Mouse (Mus musculus): Measurements from ENCODE around the gene Spcs1. TPM values are rescaled to one million over a fixed set of nuclear protein-coding genes. Genes with fewer than 3 reads are reported as not detected.

The Spcs1 gene
- polyA plus RNA-seq (2015; fragmentation: Nextera tagmentation; extraction: Ambion mirVana) = 310 and 368 TPM in 2 replicates

- H3K27me3 ChIP-seq = no peaks in the 10 kb centered on the region
- H3K27ac ChIP-seq = peak within 1 kb of the TSS; percentile 93
- ATAC-seq (replicated peaks; ENCODE audit: insufficient number of reproducible peaks, insufficient read depth, low FRiP score, low read depth) = peak; percentile 90
- peaks cover 16% of the 10 kb centered on the region for H3K4me1 ChIP-seq (replicated peaks)
- peak within 1 kb of the TSS; percentile 95 for H3K4me3 ChIP-seq
- WGBS = under 1% methylated on average over 84 of the region's 84 CpGs
- H3K4me2 ChIP-seq = peak within 1 kb of the TSS; percentile 74
- peaks cover 7% of the 10 kb centered on the region; the same call in 1 of the 2 replicates for H3K36me3 ChIP-seq
- H3K9ac ChIP-seq = peak within 1 kb of the TSS; percentile 94
- H3K9me3 ChIP-seq (replicated peaks) = no peaks in the 10 kb centered on the region
These were observed at the start of gene Spcs1, which contains the start of gene Glt8d1 for GRCm38 (mm10) chr14:31001307-31002205. TSS of gene Spcs1 (minus strand) at chr14:31001672. TSS of gene Glt8d1 (plus strand) at chr14:31001400.

GRCm38 (mm10) chr14:31045817-31046216 lies 44.3 kb upstream of the Spcs1 start:
- H3K9ac ChIP-seq = no peak overlapping the region
- H3K36me3 ChIP-seq = peaks cover 70% of the 10 kb centered on the region
- ATAC-seq (replicated peaks; ENCODE audit: insufficient number of reproducible peaks, insufficient read depth, low FRiP score, low read depth) = no peak
- H3K27me3 ChIP-seq = no peaks in the 10 kb centered on the region
- H3K9me3 ChIP-seq (replicated peaks) = no peaks in the 10 kb centered on the region
- no peak overlapping the region for H3K27ac ChIP-seq
- no peak overlapping the region for H3K4me3 ChIP-seq
- no peaks in the 10 kb centered on the region for H3K4me1 ChIP-seq (replicated peaks)
- H3K4me2 ChIP-seq = no peak overlapping the region
- WGBS = 81% methylated on average over 1 of the region's 1 CpGs

- WGBS = 88% methylated on average over 5 of the region's 5 CpGs
These were observed 43.8 kb upstream of the Spcs1 start for GRCm38 (mm10) chr14:31045296-31045695.

GRCm38 (mm10) chr14:31025785-31026184 lies 24.3 kb upstream of the Spcs1 start:
- Histone ChIP-seq H3K4me1 (replicated peaks) (no peaks in the 10 kb centered on the region; the same call in 1 of the 2 replicates), H3K4me2 (no peak overlapping the region), H3K4me3 (no peak overlapping the region), H3K27me3 (no peaks in the 10 kb centered on the region), H3K9me3 (replicated peaks) (no peaks in the 10 kb centered on the region), H3K27ac (no peak overlapping the region), H3K9ac (no peak overlapping the region), H3K36me3 (peaks cover 66% of the 10 kb centered on the region)
- no peak for ATAC-seq (replicated peaks; ENCODE audit: insufficient number of reproducible peaks, insufficient read depth, low FRiP score, low read depth)
- WGBS = 84% methylated on average over 3 of the region's 3 CpGs

More at GRCm38 (mm10) chr14:31045296-31045695, 43.8 kb upstream of the Spcs1 start:
- H3K4me1 ChIP-seq (replicated peaks) = no peaks in the 10 kb centered on the region
- no peak overlapping the region for H3K27ac ChIP-seq
- ATAC-seq (replicated peaks; ENCODE audit: insufficient number of reproducible peaks, insufficient read depth, low FRiP score, low read depth) = no peak
- no peak overlapping the region for H3K9ac ChIP-seq
- H3K4me2 ChIP-seq = no peak overlapping the region
- H3K27me3 ChIP-seq = no peaks in the 10 kb centered on the region
- H3K4me3 ChIP-seq = no peak overlapping the region
- H3K36me3 ChIP-seq = peaks cover 67% of the 10 kb centered on the region
- no peaks in the 10 kb centered on the region for H3K9me3 ChIP-seq (replicated peaks)

- Histone ChIP-seq H3K9ac (no peak overlapping the region), H3K4me3 (no peak overlapping the region), H3K4me2 (no peak overlapping the region), H3K27ac (no peak overlapping the region), H3K9me3 (replicated peaks) (no peaks in the 10 kb centered on the region), H3K27me3 (no peaks in the 10 kb centered on the region), H3K4me1 (replicated peaks) (peaks cover 16% of the 10 kb centered on the region), H3K36me3 (peaks cover 44% of the 10 kb centered on the region)
- 30% methylated on average over 1 of the region's 1 CpGs for WGBS
- ATAC-seq (replicated peaks; ENCODE audit: insufficient number of reproducible peaks, insufficient read depth, low FRiP score, low read depth) = no peak
These were observed 21.1 kb upstream of the Spcs1 start for GRCm38 (mm10) chr14:31022579-31022978.

GRCm38 (mm10) chr14:31019331-31020205 lies 18.1 kb upstream of the Spcs1 start:
- Histone ChIP-seq H3K9ac (peak overlapping the region; percentile 97), H3K9me3 (replicated peaks) (no peaks in the 10 kb centered on the region), H3K27me3 (no peaks in the 10 kb centered on the region), H3K4me1 (replicated peaks) (peaks cover 18% of the 10 kb centered on the region), H3K4me3 (peak overlapping the region; percentile 79), H3K4me2 (peak overlapping the region; percentile 77), H3K36me3 (peaks cover 46% of the 10 kb centered on the region), H3K27ac (peak overlapping the region; percentile 98)
- WGBS = 3% methylated on average over 42 of the region's 56 CpGs
- peak; percentile 97 for ATAC-seq (replicated peaks; ENCODE audit: insufficient number of reproducible peaks, insufficient read depth, low FRiP score, low read depth)

GRCm38 (mm10) chr14:31018860-31019291 lies 17.4 kb upstream of the Spcs1 start, which contains the start of the genes Pbrm1 and Gnl3:
TSS of gene Pbrm1 (plus strand) at chr14:31019138.
TSS of gene Gnl3 (minus strand) at chr14:31019152.
- peaks cover 48% of the 10 kb centered on the region for H3K36me3 ChIP-seq

GRCm38 (mm10) chr14:31017854-31018253 lies 16.4 kb upstream of the Spcs1 start:
- Histone ChIP-seq H3K4me1 (replicated peaks) (peaks cover 18% of the 10 kb centered on the region), H3K9me3 (replicated peaks) (no peaks in the 10 kb centered on the region), H3K27me3 (no peaks in the 10 kb centered on the region), H3K4me3 (peak overlapping the region; percentile 79), H3K9ac (peak overlapping the region; percentile 97), H3K27ac (no peak overlapping the region), H3K36me3 (peaks cover 53% of the 10 kb centered on the region), H3K4me2 (peak overlapping the region; percentile 77)
- WGBS = 0% methylated on average over 2 of the region's 2 CpGs
- ATAC-seq (replicated peaks; ENCODE audit: insufficient number of reproducible peaks, insufficient read depth, low FRiP score, low read depth) = no peak

More at GRCm38 (mm10) chr14:31018860-31019291, 17.4 kb upstream of the Spcs1 start, which contains the start of the genes Pbrm1 and Gnl3:
- Histone ChIP-seq H3K4me3 (peak within 1 kb of the TSS; percentile 79), H3K4me2 (peak within 1 kb of the TSS; percentile 77), H3K4me1 (replicated peaks) (peaks cover 18% of the 10 kb centered on the region), H3K27me3 (no peaks in the 10 kb centered on the region), H3K27ac (peak within 1 kb of the TSS; percentile 98), H3K9ac (peak within 1 kb of the TSS; percentile 97), H3K9me3 (replicated peaks) (no peaks in the 10 kb centered on the region)
- under 1% methylated on average over 47 of the region's 53 CpGs for WGBS
- ATAC-seq (replicated peaks; ENCODE audit: insufficient number of reproducible peaks, insufficient read depth, low FRiP score, low read depth) = peak; percentile 92

- Histone ChIP-seq H3K36me3 (peaks cover 67% of the 10 kb centered on the region), H3K9me3 (replicated peaks) (no peaks in the 10 kb centered on the region), H3K27ac (no peak overlapping the region), H3K9ac (no peak overlapping the region), H3K27me3 (no peaks in the 10 kb centered on the region), H3K4me1 (replicated peaks) (peaks cover 18% of the 10 kb centered on the region), H3K4me2 (no peak overlapping the region), H3K4me3 (no peak overlapping the region)
- ATAC-seq (replicated peaks; ENCODE audit: insufficient number of reproducible peaks, insufficient read depth, low FRiP score, low read depth) = no peak
- 51% methylated on average over 1 of the region's 1 CpGs for WGBS
These were observed 14.6 kb upstream of the Spcs1 start for GRCm38 (mm10) chr14:31016063-31016462.

- H3K4me3 ChIP-seq = no peak overlapping the region
- 87% methylated on average over 2 of the region's 2 CpGs for WGBS
- H3K4me1 ChIP-seq (replicated peaks) = peaks cover 9% of the 10 kb centered on the region
- peaks cover 87% of the 10 kb centered on the region for H3K36me3 ChIP-seq
- no peak overlapping the region for H3K27ac ChIP-seq
- no peaks in the 10 kb centered on the region for H3K9me3 ChIP-seq (replicated peaks)
- no peaks in the 10 kb centered on the region for H3K27me3 ChIP-seq
- no peak overlapping the region for H3K4me2 ChIP-seq
- H3K9ac ChIP-seq = no peak overlapping the region
- no peak for ATAC-seq (replicated peaks; ENCODE audit: insufficient number of reproducible peaks, insufficient read depth, low FRiP score, low read depth)
These were observed 12.5 kb upstream of the Spcs1 start for GRCm38 (mm10) chr14:31013928-31014327.

GRCm38 (mm10) chr14:31011588-31011987 lies 10.1 kb upstream of the Spcs1 start:
- 93% methylated on average over 3 of the region's 3 CpGs for WGBS
- Histone ChIP-seq H3K27ac (no peak overlapping the region), H3K4me3 (no peak overlapping the region), H3K27me3 (no peaks in the 10 kb centered on the region), H3K9ac (no peak overlapping the region), H3K36me3 (peaks cover 93% of the 10 kb centered on the region), H3K4me2 (no peak overlapping the region), H3K9me3 (replicated peaks) (no peaks in the 10 kb centered on the region), H3K4me1 (replicated peaks) (no peaks in the 10 kb centered on the region)
- no peak for ATAC-seq (replicated peaks; ENCODE audit: insufficient number of reproducible peaks, insufficient read depth, low FRiP score, low read depth)
